Mouse (Mus musculus) embryonic fibroblast, embryonic 13.5 days (primary cell): Measurements from ENCODE around the gene Eif2b5.

Experiments used
- CTCF ChIP-seq: IDR thresholded peaks from 2 replicates; pipeline ENCODE4 v1.5.1; 2011; ENCODE audit warnings: mild to moderate bottlenecking, control low read depth, low read length, moderate library complexity, borderline replicate concordance; ENCODE audit not compliant: insufficient read depth
- POLR2A ChIP-seq: IDR thresholded peaks from 2 replicates; pipeline ENCODE4 v1.6.1; 2011; ENCODE audit warnings: low read depth, mild to moderate bottlenecking, control low read depth, low read length, moderate library complexity

DNA sequence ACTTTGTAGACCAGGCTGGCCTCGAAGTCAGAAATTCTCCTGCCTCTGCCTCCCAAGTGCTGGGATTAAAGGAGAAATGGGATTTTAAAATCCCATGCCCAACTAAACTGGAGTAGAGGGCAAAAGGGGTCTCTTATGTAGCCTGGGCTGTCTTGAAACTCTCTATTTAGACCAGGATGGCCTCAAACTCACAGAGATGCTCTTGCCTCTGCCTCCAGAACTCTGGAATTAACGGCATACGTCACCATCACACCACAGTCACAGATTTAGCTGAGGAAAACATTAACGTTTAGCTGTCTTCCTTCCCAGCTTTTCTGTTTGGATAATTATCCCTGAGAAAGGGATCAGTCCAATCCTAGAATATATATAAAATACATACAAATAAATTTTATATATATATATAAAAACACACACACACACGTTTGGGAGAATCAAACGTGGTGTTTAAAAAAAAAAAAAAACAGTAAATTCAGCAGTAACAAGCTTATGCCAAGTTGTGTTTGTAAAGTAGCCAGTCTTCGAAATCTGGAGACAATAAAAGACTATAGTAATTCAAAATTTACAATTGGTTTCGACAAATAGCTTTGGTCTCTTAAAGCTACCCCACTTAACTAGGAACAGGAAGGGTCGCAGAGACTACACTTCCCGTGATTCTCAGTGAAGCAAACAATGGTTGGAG lies 36.1 kb downstream of the Eif2b5 start:
- no peak for TF ChIP-seq CTCF
- TF ChIP-seq POLR2A, result no peak
